Mouse (Mus musculus) adrenal gland, adult 18-20 months (tissue): ENCODE results near the gene Osbpl3. TPM values are rescaled to one million over a fixed set of nuclear protein-coding genes. Genes with fewer than 3 reads are reported as not detected.

Experiments used
- DNase-seq, 2 experiments: peaks; one replicate each; pipeline ENCODE4 v3.0.0; 2021 to 2022; ENCODE audit warnings: low spot score in 2 of 2
- total RNA-seq, 2 experiments: library from RNA; stranded (reverse); gene quantifications; 1 replicate in 1 of 2; 2 replicates in 1 of 2; pipeline ENCODE4 v1.2.3; 2021

Osbpl3 gene
- total RNA-seq, 2 experiments from 2014 or later = 34.5 to 36.3 TPM

DNA sequence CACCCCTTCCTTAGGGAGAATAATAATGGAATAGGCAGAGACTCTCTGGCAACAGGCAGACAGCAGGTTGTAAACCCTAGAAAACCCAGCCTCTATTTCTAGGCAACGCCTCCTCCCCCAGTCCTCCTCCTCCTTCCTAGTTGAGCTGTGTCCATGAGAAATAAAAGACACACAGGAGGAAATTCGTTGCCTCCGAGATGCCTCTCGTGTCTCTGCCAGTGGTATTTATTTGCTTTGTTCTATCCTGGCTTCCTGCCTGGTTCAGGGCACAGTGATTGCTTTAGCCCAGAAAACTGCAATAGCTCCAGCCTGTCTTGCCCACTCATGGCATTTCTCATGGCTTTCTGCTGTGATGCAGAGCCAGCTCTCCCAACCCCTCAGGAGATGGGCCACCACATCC, 43.8 kb downstream of the Osbpl3 start:
- DNase-seq = no peak

DNA sequence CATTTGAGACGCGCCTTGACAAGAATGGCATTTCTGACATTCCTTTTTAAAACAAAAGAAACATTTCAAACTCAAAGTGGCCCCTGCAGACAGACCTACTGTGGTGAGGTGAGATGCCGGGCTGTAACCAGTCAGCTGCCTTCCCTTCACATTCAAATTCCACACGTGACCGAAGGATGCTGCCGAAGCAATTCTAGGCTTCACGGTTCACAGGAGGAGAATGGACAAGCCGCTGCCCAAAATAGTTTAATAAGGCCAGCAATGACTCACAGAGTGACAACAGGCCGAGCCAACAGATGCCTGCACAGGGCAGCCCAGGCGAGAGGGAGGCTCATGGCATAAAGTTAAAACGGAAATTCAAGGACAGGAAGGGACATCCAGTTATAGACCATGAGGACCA, 51.3 kb downstream of the Osbpl3 start:
- no peak for DNase-seq

DNA sequence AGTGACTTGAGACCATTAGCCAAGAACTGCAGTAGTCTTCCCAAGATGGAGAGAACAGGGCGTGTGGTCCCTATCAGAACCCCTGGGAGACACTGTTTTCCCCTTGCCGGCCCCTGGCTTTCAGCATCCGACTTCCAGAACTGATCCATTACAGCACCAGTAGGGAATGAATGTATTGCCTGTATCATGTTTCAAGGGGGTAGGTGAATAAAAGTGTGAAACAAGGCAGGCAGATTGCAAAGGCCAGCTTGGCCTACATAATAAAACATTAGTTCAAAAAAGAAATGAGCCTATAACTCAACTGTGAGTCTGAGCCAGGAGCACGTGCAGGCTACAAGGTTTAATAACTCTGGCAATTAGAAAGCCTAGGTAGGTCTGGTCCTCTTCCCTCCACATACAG, 52.5 kb downstream of the Osbpl3 start:
- DNase-seq = no peak

DNA sequence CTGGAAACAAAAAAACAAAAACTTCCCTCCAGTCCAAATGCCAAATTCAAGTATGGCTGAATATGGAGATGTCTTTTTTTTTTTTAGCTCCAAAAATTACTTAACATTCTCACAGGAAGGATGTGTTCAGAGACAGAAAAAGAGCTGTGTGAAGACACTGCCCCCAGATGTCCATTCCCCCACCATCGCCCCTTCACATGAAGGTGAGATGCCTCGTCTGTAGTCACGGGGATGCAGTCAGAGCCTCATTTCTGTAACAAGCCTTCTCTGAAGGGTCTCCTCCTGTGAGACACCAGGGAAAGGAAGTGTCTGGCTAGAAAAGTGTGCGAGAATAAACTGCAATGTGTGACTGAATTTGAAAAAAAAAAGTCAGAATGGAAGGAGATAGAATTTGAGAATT, 53.1 kb downstream of the Osbpl3 start:
- no peak for DNase-seq

DNA sequence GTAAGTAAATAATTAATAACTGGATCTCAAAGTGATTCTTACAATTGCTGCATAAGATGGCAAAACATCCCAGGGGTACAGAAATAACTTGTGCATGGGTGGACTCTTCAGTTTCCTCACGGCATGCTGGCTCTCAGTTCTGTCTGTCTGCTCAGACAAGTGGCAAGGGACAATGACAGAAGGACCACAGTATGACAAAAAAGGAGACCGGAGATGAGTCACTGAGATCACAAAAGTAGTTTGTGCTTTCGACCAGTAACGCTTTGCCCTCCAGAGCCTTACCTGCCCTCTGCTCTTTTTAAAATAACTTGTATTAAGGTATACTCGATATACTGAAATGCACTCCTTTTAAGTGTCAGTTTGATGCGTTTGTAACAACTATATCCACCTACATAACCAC, 55.8 kb downstream of the Osbpl3 start:
- DNase-seq = no peak

DNA sequence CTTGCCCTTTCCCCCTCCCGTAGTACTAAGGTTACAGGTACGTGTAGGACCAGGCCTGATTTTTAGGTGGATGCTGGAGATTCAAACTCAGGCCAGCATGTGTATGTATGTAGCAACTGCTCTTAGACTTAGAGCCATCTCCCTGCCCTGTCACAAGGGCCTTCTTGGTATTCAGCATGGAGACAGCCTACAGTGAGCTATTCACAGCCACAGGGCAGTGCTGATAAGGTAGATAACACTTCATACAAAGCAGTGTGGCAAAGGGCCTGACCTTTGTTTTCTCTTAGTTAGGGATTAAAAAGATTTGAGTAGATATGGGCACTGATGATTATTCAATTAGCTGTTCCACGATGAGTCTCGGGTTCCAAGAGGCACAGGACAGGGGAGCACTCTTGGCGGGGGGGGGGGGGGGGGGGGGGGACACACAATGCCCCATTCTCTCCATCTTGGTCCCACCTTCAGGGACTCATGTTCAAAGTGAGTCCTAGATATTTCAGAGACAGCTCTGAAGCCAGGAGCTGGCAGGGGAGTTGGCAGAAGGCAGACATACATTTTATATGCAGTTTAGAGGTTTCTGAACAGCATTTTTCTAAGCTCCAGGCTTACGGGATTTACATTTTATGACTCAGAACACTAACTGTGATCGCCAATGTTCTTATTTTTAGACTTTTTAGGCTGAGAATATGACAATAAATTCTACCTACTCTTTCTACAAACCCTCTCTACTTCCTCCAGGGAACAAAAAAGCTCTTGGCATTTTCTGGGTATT, 56.4 kb downstream of the Osbpl3 start:
- DNase-seq = no peak

DNA sequence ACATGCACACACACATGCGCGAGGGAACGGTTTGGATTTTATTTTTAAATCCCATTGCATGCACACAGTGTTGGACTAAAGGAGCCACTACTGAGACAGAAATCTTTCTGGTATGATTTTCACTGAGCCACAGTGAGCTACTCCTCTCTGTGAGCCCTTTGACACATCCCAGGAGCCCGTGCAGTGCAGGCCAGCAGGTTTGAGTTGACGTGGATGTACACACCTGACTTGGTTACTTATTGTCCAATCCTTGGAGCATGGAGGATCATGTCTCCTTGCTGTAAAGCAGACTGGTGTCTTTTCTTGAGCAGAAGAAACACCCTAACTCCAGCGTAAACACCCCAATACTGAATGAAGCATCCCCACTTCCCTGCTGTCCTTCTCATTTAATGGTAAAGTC, 57.7 kb downstream of the Osbpl3 start:
- DNase-seq = no peak

DNA sequence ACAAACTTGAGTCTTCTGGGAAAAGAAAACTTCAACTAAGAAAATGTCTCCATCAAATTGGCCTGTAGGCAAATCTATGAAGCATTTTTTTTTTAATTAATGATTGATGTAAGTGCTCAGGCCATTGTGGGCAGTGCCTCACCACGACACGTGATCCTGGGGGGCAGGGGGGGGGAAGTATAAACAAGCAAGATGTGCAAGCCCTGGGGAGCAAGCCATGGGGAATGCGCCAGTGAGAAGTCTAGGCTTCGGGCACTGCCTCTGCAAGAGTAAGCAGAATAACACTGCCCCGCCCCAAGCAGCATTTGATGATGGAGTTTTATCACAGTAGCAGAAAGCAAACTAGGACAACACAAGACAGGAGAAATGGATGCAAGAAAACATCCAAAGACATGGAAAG, 58.9 kb downstream of the Osbpl3 start:
- no peak for DNase-seq

DNA sequence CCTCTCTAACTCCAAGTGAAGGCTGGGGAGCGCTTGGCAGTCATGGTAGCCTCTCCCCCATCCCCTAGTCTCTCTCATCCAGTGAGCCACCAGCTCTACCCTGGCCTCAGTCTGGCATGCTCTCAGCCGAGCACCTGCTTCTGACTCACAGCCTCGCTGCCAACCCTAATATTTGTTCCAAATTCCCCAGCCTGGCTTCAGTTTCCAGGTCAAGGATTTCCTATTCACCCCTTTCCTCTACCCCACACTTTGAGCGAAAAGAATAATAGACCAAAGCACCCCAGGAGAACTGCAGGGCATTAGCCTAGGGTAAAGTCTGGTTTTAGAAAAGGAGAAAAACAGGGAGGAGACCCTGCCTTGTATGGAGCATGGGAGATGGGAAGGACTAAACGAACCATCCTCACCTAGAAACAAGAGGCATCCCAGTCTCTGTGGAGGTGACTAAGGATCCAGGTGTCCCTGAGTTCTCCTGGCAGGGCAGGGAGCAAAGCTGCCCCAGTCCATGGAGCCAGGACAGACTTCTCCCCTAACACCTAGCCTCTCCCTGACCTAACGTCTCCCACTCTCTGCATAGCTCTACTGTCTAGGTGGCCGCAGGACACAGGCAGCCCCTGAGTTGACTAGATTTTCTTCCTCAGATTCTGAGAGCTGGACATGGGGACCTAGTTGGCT, 60.2 kb downstream of the Osbpl3 start:
- DNase-seq = no peak

DNA sequence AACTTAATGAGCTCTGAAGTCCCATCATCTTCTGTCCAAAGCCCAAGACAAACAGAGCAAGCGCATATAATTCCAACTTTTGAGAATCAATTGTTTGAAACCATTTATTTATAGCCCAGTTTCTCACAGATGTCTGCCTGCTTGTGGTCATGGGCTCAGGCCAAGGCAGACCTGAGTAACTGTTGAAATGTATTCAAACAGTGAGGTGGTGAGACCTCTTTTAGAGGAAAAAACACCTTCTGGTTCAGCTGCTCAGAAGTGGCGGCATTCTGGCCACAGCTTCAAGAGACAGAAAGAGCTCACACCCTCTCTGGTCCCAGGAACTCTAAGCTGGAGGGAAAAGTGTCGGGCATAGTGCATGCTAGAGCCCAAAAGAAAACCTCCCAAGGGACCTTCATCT, 61.6 kb downstream of the Osbpl3 start:
- no peak for DNase-seq

DNA sequence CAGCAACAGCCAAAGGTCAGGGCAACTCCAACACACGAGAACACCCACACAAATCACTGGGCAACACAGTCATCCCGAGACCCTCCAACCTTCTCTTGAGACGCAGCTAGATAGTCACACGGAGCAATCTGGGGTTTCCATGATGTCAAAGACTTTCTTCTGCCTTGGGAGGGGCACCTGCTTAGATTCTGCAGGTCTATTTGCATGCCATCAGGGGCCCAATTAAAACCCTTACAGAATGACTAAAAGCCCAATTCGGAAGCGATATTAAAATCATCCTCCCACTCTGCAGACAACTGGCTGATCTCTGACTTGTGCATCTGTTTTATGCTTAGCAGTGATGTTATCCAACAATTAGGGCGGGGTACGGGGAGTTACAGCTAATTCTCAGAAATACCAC, 62.0 kb downstream of the Osbpl3 start:
- DNase-seq = no peak

DNA sequence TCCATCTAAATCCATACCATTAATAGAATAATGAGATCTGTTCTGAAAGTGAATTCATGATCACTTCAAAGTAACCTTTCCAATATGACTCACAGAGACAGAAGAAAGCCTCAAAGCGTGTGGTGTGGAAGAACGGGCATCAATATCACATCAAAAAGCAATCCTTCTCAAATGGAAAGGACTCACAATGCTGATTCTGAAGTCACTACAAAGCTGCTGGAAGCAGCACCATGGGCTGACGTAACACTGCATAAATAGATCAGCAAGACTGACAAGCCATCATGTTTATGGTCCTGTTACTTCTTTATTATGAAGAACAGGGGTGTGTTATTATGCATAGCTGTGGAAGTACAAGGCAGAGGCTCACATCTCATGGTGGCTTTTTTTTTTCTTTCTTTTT, 64.0 kb downstream of the Osbpl3 start:
- no peak for DNase-seq

DNA sequence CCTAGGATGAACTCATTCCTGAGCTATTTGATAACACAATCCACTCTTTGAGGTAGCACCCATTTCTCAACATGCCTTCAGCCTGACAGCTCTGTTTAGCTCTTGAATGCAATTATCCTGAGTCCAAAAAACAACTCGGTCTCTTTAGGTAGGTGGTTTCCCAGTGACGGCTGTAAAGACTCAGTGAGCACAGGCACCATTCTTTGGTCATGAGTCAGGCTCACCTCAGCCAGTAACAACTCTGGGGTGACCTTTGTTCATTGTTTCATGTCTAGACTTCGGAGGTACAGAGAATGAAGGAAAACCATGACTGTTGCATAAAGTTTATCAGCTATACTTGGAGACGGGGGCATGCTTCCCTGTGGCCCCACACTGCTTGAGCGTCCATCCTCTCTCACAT, 65.7 kb downstream of the Osbpl3 start:
- DNase-seq = no peak

DNA sequence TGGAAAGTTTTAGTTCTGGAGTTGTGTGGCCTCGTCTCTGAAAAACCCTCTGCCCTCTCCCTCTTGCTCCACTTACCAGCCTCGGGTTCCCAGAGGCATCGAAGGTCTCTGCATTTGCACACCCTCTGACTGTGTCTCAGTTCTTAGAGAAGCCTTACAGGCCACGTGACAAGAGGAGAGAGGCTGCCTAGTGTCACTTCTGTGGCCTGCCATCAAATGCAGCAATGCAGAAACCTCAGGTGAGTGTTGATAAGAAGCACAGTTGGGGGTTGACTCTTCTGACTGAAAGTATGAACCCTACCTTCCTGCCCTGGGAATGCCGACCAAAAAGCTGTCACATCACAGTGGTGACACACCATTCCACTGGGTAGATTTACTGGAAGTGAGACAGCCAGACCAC, 68.4 kb downstream of the Osbpl3 start:
- DNase-seq = no peak

DNA sequence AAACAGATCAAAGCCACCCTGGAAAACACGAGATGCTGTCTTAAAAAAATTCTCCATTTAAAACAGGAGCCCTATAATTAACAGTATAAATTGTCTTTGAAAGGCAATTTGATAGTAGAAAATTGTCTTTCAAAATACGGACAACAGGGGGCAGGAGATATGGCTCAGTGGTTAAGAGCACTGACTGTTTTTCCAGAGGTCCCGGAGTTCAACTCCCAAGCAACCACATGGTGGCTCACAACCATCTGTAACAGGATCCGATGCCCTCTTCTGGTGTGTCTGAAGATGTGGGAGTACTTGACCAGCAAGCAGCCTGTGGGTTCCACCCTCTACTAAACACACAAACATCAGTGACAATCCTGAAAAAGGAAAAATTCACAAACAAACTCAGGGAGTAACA, 69.5 kb downstream of the Osbpl3 start:
- DNase-seq = no peak

DNA sequence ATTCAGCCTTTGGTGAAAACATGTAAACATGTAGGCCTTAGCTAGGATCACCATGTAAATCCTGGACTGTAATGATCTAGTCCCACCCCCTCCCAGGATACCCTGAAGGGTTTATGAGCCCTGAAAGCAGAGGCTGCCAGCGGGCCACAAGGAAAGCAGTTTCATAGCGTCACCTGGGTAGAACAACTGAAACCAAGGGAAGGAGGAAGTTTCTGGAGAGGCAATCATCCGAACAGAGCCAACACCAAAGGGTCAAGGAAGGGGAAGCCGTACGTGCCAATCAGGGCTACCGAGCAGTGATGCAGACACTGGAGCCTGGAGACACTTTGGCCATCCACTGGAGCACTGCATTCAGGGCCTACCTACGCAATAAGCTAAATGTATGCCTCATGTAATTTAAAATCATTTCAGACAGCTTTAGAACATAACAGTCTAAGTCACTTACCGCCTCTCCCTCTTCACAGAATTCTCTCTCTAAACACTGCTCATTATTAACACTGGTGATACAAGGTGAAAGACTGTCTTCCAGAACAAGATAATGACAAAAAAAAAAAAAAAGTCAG, 70.5 kb downstream of the Osbpl3 start:
- no peak for DNase-seq

DNA sequence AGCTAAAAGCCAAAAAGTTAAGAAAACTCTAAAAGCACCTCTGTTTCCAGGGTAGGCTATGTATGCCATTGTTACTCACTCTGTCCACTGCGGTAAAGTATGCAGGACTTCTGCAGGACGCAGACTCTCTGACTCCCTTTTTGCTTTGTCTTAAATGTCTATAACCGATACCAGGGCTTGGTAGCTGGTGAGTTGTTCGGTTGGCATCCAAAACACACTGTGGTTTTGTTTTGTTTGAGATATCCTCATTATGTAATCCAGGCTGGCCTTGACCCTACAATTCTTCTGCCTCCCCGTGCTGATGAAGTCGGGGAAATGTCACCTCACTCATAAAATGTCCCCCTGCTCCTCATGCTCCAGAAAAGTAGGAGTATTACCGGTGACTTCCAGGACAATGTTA, 73.3 kb downstream of the Osbpl3 start:
- no peak for DNase-seq

DNA sequence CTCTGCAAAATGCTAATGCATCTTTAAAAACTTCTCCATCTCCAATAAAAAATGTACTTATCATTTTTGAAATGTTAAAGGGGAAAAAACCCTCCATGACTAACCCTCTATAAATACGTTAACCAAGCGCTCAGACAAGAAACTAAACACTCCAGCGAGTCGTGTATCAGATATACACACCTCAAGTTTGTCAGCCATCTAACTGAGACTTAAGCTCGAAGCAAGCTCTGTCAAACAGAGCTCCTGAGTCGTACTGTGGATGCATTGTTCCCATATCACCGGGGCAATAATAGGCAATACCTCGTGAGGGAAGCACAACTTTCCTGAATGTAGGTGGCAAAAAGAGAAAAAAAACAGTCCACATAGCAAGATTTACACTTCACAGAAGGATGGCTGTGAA, 73.8 kb downstream of the Osbpl3 start:
- no peak for DNase-seq

DNA sequence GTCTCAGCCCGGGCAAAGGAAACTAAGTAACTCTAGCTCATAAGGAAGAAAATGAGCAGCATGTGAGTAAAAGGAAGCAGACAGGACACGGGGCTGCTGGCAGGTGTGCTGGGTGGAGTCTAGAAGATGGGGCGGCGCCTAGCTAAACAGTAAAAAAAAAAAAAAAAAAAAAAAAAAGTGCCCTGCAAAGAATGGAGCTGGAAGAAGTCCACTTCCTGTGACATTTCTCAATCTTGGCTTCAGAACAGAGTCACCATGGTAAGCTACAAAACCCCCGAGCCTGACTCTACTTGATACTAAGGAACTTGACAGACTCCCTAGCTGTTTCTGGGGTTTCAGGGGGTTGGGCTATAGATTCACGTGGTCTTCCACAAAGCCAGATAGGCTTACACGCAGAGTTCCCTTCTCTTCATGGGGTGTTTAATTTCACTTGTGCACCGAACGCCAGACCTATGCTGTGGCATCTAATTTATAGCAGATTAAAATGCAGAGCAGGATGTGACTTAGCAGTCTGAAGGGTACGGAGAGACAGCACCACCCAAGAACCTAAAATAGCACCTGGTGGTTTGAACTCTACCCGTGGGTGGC, 74.4 kb downstream of the Osbpl3 start:
- no peak for DNase-seq

DNA sequence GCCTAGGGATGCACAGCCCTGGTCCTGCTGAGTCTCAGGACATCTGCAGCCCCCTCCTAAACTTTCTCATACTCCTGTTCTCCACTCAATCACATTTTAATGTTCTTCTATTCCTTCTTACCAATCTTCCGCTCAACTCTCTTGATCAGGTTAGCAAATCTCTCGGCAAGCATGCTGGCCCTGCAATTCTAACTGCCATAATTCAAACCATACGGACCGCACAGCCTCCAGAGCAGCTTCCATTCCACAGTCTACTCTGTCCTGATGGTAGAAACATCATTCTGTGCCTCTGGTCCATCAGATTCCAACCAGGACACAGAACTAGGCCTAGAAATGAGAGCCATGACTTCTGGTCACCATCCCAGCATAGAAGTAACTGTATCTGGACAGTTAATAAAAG, 76.3 kb downstream of the Osbpl3 start:
- no peak for DNase-seq

DNA sequence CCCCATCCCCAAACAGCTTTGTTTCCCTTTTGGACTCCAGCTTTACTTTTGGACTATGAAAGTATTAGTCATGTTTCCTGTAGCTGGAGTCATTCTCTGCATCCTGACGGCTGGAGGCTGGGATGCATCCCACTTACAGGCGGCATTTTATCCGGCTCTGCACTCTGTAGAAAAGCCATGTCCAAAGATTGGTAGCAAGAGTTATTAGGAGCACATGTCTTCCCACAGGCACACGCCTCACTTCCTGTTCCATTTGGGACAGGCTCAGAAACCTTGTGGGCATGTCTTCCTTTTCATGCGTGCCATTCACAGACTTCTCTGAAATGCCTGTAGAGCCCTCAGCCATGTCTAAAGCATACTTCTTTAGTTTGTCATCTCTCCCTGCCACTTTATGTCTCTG, 76.9 kb downstream of the Osbpl3 start:
- no peak for DNase-seq
